Mouse (Mus musculus): ENCODE measurements at regions not wholly inside any gene's neighbourhood (a gene's known extent, or its start where the extent isn't known, plus 50 kb on each side); places are given as distances from the start of the nearest gene placed in this dataset.

- Histone ChIP-seq H3K4me3 (no peak overlapping the region), H3K9ac (no peak overlapping the region), H3K27ac (ENCODE audit: poor library complexity, severe bottlenecking) (peak overlapping the region; percentile 33; the same call in 1 of the 2 replicates), H3K4me2 (no peak overlapping the region), H3K27me3 (replicated peaks) (no peaks in the 10 kb centered on the region), H3K36me3 (no peaks in the 10 kb centered on the region), H3K9me3 (replicated peaks) (no peaks in the 10 kb centered on the region), H3K4me1 (replicated peaks) (no peaks in the 10 kb centered on the region)
- ATAC-seq (ENCODE audit: insufficient number of reproducible peaks, low FRiP score) = no peak
- 39% methylated on average over 2 of the region's 2 CpGs for WGBS
Measured at GRCm38 (mm10) chrX:142585281-142585680, 95.9 kb upstream of the Tmem164 start.

GRCm38 (mm10) chrX:142599377-142599776, 81.8 kb upstream of the Tmem164 start:
- WGBS = 78% methylated on average over 2 of the region's 2 CpGs
- no peak overlapping the region for H3K4me3 ChIP-seq
- no peaks in the 10 kb centered on the region for H3K4me1 ChIP-seq (replicated peaks)
- H3K4me2 ChIP-seq = no peak overlapping the region
- H3K27ac ChIP-seq (ENCODE audit: poor library complexity, severe bottlenecking) = no peak overlapping the region
- H3K36me3 ChIP-seq = no peaks in the 10 kb centered on the region
- ATAC-seq (ENCODE audit: insufficient number of reproducible peaks, low FRiP score) = no peak
- H3K9me3 ChIP-seq (replicated peaks) = no peaks in the 10 kb centered on the region
- H3K9ac ChIP-seq = no peak overlapping the region
- no peaks in the 10 kb centered on the region for H3K27me3 ChIP-seq (replicated peaks)

- Histone ChIP-seq H3K4me2 (no peak overlapping the region), H3K9ac (no peak overlapping the region), H3K4me1 (replicated peaks) (no peaks in the 10 kb centered on the region), H3K27me3 (replicated peaks) (no peaks in the 10 kb centered on the region), H3K4me3 (no peak overlapping the region), H3K36me3 (no peaks in the 10 kb centered on the region), H3K9me3 (replicated peaks) (no peaks in the 10 kb centered on the region), H3K27ac (ENCODE audit: poor library complexity, severe bottlenecking) (no peak overlapping the region)
- 79% methylated on average over 1 of the region's 1 CpGs for WGBS
- no peak for ATAC-seq (ENCODE audit: insufficient number of reproducible peaks, low FRiP score)
Measured at GRCm38 (mm10) chrX:142600782-142601181, 80.4 kb upstream of the Tmem164 start.

GRCm38 (mm10) chrX:142605088-142605487, 76.1 kb upstream of the Tmem164 start:
- no peak overlapping the region for H3K9ac ChIP-seq
- H3K36me3 ChIP-seq = no peaks in the 10 kb centered on the region
- no peaks in the 10 kb centered on the region for H3K27me3 ChIP-seq (replicated peaks)
- H3K4me1 ChIP-seq (replicated peaks) = no peaks in the 10 kb centered on the region
- no peak overlapping the region for H3K27ac ChIP-seq (ENCODE audit: poor library complexity, severe bottlenecking)
- no peaks in the 10 kb centered on the region for H3K9me3 ChIP-seq (replicated peaks)
- H3K4me3 ChIP-seq = no peak overlapping the region
- ATAC-seq (ENCODE audit: insufficient number of reproducible peaks, low FRiP score) = no peak
- WGBS = 73% methylated on average over 3 of the region's 3 CpGs
- no peak overlapping the region for H3K4me2 ChIP-seq

- no peaks in the 10 kb centered on the region for H3K9me3 ChIP-seq (replicated peaks)
- no peak overlapping the region for H3K4me3 ChIP-seq
- H3K36me3 ChIP-seq = no peaks in the 10 kb centered on the region
- 79% methylated on average over 8 of the region's 8 CpGs for WGBS
- no peaks in the 10 kb centered on the region for H3K27me3 ChIP-seq (replicated peaks)
- H3K4me2 ChIP-seq = no peak overlapping the region
- no peak overlapping the region for H3K9ac ChIP-seq
- no peak for ATAC-seq (ENCODE audit: insufficient number of reproducible peaks, low FRiP score)
- no peak overlapping the region for H3K27ac ChIP-seq (ENCODE audit: poor library complexity, severe bottlenecking)
- no peaks in the 10 kb centered on the region for H3K4me1 ChIP-seq (replicated peaks)
Measured at GRCm38 (mm10) chrX:142606595-142607205, 74.5 kb upstream of the Tmem164 start.

GRCm38 (mm10) chrX:142616189-142616872, 64.9 kb upstream of the Tmem164 start:
- no peaks in the 10 kb centered on the region for H3K9me3 ChIP-seq (replicated peaks)
- no peaks in the 10 kb centered on the region for H3K36me3 ChIP-seq
- H3K4me2 ChIP-seq = no peak overlapping the region
- 76% methylated on average over 11 of the region's 11 CpGs for WGBS
- no peaks in the 10 kb centered on the region for H3K27me3 ChIP-seq (replicated peaks)
- no peak overlapping the region for H3K27ac ChIP-seq (ENCODE audit: poor library complexity, severe bottlenecking)
- no peak for ATAC-seq (ENCODE audit: insufficient number of reproducible peaks, low FRiP score)
- no peak overlapping the region for H3K9ac ChIP-seq
- no peak overlapping the region for H3K4me3 ChIP-seq
- H3K4me1 ChIP-seq (replicated peaks) = no peaks in the 10 kb centered on the region

- H3K9me3 ChIP-seq (replicated peaks) = no peaks in the 10 kb centered on the region
- H3K36me3 ChIP-seq = no peaks in the 10 kb centered on the region
- H3K27ac ChIP-seq (ENCODE audit: poor library complexity, severe bottlenecking) = no peak overlapping the region
- no peaks in the 10 kb centered on the region for H3K4me1 ChIP-seq (replicated peaks)
- no peak overlapping the region for H3K4me2 ChIP-seq
- H3K27me3 ChIP-seq (replicated peaks) = no peaks in the 10 kb centered on the region
- 36% methylated on average over 1 of the region's 1 CpGs for WGBS
- no peak overlapping the region for H3K4me3 ChIP-seq
- H3K9ac ChIP-seq = no peak overlapping the region
- no peak for ATAC-seq (ENCODE audit: insufficient number of reproducible peaks, low FRiP score)
Measured at GRCm38 (mm10) chrX:142618389-142618788, 62.8 kb upstream of the Tmem164 start.

- Histone ChIP-seq H3K4me3 (no peak overlapping the region), H3K4me1 (replicated peaks) (no peaks in the 10 kb centered on the region), H3K36me3 (no peaks in the 10 kb centered on the region), H3K27ac (ENCODE audit: poor library complexity, severe bottlenecking) (no peak overlapping the region), H3K4me2 (no peak overlapping the region), H3K9ac (no peak overlapping the region), H3K9me3 (replicated peaks) (no peaks in the 10 kb centered on the region), H3K27me3 (replicated peaks) (no peaks in the 10 kb centered on the region)
- ATAC-seq (ENCODE audit: insufficient number of reproducible peaks, low FRiP score) = no peak
- WGBS = 32% methylated on average over 2 of the region's 2 CpGs
Measured at GRCm38 (mm10) chrX:142623359-142623758, 57.8 kb upstream of the Tmem164 start.

- WGBS = 49% methylated on average over 2 of the region's 2 CpGs
- H3K27ac ChIP-seq (ENCODE audit: poor library complexity, severe bottlenecking) = no peak overlapping the region
Measured at GRCm38 (mm10) chrX:142623882-142624281, 57.3 kb upstream of the Tmem164 start.

More at GRCm38 (mm10) chrX:142623882-142624281, 57.3 kb upstream of the Tmem164 start:
- Histone ChIP-seq H3K9ac (no peak overlapping the region), H3K4me2 (no peak overlapping the region), H3K4me1 (replicated peaks) (no peaks in the 10 kb centered on the region), H3K4me3 (no peak overlapping the region), H3K9me3 (replicated peaks) (no peaks in the 10 kb centered on the region), H3K36me3 (no peaks in the 10 kb centered on the region), H3K27me3 (replicated peaks) (no peaks in the 10 kb centered on the region)
- no peak for ATAC-seq (ENCODE audit: insufficient number of reproducible peaks, low FRiP score)

Measured in heart, embryonic 12.5 days (tissue).